Mouse (Mus musculus): ENCODE measurements around the gene Psmd1.

DNA sequence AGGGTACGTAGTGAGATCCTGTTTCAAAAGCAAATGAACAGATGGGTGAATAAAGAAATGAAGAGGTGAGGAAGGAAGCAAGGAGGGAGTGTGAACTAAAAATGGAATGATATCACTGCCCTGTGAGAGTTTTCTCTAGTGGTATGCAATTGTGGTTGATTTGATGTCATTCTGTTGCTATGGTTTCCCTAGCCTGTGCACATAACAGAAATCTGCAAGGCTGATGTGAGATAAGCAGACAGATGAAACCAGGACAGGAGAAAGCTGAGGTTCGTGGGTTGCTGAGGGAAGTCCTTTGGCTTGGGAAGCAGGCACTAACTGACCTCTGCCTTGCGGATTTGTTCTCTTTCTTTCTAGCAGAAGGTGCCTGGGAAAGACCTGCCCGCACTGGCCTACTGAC is 16.0 kb upstream of the Psmd1 start:
- TF ChIP-seq POLR2A (IDR thresholded peaks at IDR 0.05; ENCODE audit: borderline replicate concordance, low read depth, low read length) (no peak), CTCF (IDR thresholded peaks at IDR 0.05; ENCODE audit: low read depth, low read length) (no peak)
